Mouse (Mus musculus) retina, postnatal 1 day (tissue): ENCODE results near the gene Ddit4l.
"Not testable (repeated sequence)": the region's sequence is repeated elsewhere in the genome, so short reads cannot be mapped to it uniquely, and the experiment has no call there.

Experiments used
- DNase-seq: peaks from one replicate; pipeline ENCODE4 v3.0.0-alpha.2; 2012

The Ddit4l gene

DNA sequence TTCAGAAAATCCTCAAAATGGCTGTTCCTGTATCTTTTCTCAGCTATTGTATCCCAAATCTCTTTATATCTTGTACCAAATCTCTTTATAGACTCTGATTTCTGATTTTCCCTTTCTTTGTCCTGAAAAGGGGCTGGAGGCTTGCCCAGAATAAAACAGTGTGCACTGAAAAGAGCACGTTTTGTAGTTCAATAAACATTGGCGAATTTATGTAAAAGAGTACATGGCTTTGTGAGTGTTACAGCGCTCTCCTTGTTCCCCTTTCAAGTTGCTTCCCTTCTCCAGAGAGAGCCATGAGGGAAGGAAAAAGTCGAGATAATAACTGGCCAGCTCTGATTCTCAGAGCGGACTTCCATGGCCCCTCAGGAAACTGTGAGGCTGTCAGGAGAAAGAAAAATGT lies 27.7 kb downstream of the Ddit4l start:
- DNase-seq: no peak

DNA sequence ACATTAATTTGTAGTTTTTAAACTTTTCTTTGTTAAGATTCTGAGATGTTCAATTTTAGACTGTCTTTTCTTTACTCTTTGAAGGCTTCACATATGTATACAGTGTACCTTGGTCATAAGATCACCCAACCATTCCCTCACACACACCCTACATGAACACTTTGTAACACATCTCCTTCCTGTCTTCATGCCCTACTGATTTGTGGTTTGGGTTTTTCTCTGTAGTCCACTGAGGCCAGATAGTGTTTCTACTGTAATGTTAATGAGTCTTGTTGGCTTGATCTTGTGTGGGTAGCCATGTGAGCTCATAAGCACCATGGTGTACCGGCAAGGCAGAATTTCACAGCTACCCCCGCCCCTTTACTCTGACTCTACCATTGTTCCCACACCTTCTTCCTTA lies 31.4 kb downstream of the Ddit4l start:
- no peak for DNase-seq

DNA sequence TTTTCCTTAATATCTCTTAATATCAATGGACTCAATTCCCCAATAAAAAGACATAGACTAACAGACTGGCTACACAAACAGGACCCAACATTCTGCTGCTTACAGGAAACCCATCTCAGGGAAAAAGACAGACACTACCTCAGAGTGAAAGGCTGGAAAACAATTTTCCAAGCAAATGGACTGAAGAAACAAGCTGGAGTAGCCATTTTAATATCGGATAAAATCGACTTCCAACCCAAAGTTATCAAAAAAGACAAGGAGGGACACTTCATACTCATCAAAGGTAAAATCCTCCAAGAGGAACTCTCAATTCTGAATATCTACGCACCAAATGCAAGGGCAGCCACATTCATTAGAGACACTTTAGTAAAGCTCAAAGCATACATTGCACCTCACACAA lies 49.8 kb downstream of the Ddit4l start, which contains the start of gene Gm21962:
Gene Gm21962, plus strand, starts transcription at position 301 of the 400 bp plus-strand sequence.
- DNase-seq: not testable (repeated sequence)
